Mouse (Mus musculus) kidney, adult 8-10 months (tissue): ENCODE measurements around the gene Vmn2r78.
"Not testable (repeated sequence)": the region's sequence is repeated elsewhere in the genome, so short reads cannot be mapped to it uniquely, and the experiment has no call there.

Source experiments
- DNase-seq, 2 experiments: peaks; one replicate each; pipeline ENCODE4 v3.0.0; 2022

Gene Vmn2r78

GRCm38 (mm10) chr7:86914794-86915193, at the start of gene Vmn2r78:
Gene Vmn2r78, plus strand, starts transcription at chr7:86915094.
- DNase-seq = not testable (repeated sequence)

- DNase-seq = no peak
Measured at GRCm38 (mm10) chr7:86889470-86890469, 25.1 kb upstream of the Vmn2r78 start.

- no peak for DNase-seq
Measured at GRCm38 (mm10) chr7:86937288-86937687, 22.4 kb downstream of the Vmn2r78 start.

- DNase-seq = no peak
Measured at GRCm38 (mm10) chr7:86994700-86995099, 79.8 kb downstream of the Vmn2r78 start.

- not testable (repeated sequence) for DNase-seq
Measured at GRCm38 (mm10) chr7:86995815-86996214, 80.9 kb downstream of the Vmn2r78 start, which contains the start of gene Vmn2r79. Gene Vmn2r79, plus strand, starts transcription at chr7:86996115.
